Mouse (Mus musculus) gastrocnemius, adult 18-20 months (tissue): Measurements from ENCODE around the gene Slc37a1. TPM values are rescaled to one million over a fixed set of nuclear protein-coding genes. Genes with fewer than 3 reads are reported as not detected.

ENCODE experiments used
- DNase-seq: peaks from one replicate; pipeline ENCODE4 v3.0.0; 2021; ENCODE audit warnings: low spot score
- total RNA-seq, 2 experiments: library from RNA; stranded (reverse); gene quantifications; 2 replicates each; pipeline ENCODE4 v1.2.3; 2021

Gene Slc37a1
- total RNA-seq, 2 experiments from 2014 or later = 3.7 to 5.9 TPM

GRCm38 (mm10) chr17:31317521-31318272 lies 31.1 kb downstream of the Slc37a1 start:
- no peak for DNase-seq

DNA sequence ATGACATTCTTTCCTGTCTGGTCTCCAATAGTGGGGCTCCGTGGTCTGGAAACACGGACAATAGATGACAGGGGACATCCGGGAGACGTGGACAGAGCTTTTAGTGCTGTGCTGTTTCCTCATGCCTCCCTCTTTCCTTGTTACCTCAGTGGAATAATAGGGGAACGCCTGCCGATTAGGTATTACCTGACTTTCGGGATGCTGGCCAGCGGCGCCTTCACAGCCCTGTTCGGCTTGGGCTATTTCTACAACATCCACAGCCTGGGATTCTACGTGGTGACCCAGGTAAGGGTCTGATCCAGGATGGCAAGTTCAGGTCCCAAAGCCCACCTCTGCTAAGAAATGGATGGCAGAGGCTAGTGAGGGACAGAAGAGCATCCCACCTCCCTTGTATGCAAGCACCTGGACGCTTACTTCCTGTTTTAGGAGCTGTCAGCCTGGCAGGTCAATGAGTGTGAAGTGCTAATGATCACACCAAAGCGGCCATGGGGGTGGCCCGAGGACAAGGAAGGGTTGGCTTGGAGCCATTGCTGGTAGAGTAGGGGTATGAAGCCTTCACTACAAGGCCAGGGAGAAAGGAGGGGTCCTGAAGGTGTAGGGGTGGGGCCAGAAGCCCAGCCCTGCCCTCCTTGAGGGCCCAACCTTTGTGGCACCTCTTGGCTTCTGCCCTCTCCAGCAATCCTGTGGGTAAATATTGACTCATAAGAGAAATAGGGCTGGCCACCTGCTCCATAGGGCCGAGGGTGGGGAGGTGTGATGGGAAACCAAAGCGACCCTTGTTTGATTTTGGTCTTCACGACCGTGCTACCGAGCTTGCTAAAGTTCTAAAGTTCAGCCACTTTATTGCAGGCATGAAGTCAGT lies 32.5 kb downstream of the Slc37a1 start:
- DNase-seq = no peak

DNA sequence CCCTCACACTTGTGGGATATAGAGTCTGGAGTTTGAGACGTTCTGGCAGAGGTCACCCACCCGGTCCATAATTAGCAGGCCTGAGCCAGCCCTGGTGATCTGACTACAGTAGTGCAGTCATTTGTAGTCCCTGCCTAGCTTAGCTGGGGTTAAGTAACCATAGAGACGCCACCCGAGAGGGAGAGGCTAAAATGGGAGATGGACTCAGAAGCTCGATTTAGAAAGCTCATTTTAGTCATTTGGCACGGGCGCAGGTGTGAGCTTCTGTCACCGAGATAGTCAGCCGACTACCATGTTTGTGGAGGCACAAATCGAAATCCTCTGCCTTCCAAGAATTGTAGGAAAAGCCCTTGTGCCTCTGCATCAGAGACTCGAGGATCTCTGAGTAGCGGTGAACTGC lies 34.8 kb downstream of the Slc37a1 start:
- DNase-seq = peak; percentile 81

GRCm38 (mm10) chr17:31322446-31322845 lies 35.9 kb downstream of the Slc37a1 start:
- DNase-seq = no peak

DNA sequence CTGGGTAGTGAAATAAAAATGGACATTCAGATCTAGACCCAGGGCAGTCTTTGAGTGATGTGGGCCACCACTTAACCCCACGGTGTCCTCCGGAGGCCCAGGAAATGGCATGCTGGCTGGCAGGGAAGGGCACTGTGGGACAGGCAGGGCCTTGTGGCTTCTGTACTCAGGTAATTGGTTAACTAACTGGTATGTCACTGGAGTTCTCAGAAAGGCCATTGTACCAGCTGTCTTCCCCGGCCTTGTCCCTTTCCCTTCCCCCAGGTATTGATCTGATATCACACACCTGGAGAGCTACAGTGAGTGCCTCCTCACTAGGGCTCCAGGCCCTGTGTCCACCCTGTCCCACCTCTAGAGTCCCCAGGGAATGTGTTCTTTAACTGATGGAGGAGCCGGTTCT lies 36.8 kb downstream of the Slc37a1 start:
- DNase-seq = no peak

DNA sequence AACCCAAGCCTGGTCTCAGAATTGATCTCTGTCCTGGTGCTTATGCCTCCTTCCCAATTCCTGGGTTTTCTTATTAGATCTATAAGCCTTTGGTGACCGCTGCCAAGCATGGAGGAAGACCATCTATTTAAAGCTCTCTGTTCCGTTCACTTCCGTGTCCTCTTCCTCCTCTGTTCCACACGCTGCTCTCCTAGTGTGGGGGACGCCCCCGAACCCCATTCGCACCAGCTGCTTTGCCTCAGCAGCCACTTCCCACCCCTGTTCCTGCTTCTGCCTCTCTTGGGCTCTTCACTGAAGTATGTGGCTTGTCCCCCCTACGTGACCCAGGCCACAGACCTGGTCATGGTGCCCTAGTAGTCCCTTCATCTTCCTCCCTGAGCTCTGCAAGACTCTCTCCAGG lies 37.6 kb downstream of the Slc37a1 start:
- no peak for DNase-seq

DNA sequence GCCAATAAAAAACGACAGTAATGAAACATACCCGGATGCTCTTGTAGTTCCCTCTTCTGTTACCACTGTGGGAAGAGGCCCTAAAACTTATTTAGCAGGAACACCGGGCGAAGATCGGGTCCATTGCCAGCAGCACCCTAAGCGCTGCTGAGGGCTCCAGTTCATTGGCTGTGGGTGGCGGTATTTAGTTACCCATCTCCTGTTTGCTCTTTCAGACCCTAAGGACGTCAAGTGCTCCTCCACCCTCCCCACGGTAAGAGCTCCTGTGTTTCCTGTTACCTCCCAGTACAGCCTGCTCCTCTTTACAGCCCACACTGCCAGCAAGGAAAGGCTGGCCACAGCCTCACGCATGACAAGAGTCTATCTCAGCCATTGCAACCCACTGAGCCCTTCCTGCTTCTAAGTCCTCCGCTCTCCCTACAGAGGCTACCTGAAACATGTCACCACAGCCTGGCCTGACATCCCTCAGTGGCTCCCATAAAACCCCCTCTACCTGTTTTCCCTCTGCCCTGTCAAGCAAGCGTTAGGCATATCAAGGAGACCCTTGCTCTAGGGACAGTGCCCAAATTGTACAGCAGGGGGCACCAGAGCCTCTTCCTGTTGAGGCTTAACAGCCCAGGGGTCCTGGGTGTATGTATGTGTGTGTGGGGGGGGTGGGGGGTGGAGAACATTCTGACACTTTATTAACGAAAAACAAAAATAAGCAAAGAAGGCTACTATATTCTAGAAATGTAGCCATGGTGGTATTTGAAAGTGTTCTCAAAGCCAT lies 39.0 kb downstream of the Slc37a1 start:
- peak; percentile 64 for DNase-seq

DNA sequence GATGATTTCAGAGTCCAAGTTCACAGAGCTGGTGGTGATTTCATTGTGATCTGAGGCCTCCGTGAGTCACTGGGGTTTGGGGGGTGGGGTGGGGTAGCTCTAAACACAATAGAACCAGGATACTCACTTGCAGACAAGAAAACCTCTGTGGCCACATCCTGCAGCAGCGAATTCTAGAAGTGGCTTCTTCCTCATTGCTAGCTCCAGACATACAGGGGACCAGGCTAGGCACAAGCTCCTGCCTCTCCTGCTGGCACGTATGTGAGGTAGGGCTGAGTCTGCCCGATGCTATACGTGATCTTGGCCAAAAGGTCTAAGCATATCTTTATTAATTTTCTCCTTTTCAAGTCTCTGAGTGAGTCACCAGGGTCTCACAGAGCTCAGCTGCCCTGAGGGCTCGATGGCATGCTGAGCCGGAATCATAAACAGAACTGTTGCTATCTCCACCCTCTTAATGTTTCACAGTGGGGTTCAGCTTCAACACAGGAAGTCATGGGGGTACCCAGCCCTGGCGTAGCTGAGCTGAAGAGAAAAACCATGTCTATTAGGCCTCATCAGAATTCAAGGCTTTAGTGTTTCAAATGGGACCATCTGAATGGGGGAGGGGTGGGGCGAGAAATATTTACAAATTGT lies 39.7 kb downstream of the Slc37a1 start:
- no peak for DNase-seq

DNA sequence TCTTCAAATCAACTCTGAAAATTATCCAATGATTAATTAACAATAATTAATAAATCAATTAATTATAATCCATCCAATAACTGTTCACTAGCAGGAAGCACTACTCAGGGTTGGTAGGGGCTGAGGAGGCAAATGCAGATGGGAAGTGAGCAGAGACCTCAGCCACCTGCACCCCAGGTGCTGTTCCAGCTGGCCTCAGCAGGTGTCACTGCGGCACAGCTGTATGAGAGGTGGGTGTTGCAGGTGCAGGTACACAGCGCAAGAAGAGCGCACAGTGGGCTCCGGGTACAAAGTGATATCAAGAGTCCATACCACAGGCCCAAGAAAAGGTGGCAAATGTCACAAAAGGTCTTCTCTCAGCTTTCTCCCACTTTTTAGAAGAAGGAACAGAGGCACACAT lies 41.9 kb downstream of the Slc37a1 start:
- no peak for DNase-seq

GRCm38 (mm10) chr17:31330622-31331021 lies 44.0 kb downstream of the Slc37a1 start:
- peak; percentile 39 for DNase-seq

- DNase-seq = no peak
These were observed 44.7 kb downstream of the Slc37a1 start for GRCm38 (mm10) chr17:31331273-31331672.

- no peak for DNase-seq
These were observed 45.3 kb downstream of the Slc37a1 start for GRCm38 (mm10) chr17:31331920-31332319.

- no peak for DNase-seq
These were observed 45.7 kb downstream of the Slc37a1 start for GRCm38 (mm10) chr17:31332333-31332732.

GRCm38 (mm10) chr17:31334509-31335260 lies 48.1 kb downstream of the Slc37a1 start:
- DNase-seq = no peak

DNA sequence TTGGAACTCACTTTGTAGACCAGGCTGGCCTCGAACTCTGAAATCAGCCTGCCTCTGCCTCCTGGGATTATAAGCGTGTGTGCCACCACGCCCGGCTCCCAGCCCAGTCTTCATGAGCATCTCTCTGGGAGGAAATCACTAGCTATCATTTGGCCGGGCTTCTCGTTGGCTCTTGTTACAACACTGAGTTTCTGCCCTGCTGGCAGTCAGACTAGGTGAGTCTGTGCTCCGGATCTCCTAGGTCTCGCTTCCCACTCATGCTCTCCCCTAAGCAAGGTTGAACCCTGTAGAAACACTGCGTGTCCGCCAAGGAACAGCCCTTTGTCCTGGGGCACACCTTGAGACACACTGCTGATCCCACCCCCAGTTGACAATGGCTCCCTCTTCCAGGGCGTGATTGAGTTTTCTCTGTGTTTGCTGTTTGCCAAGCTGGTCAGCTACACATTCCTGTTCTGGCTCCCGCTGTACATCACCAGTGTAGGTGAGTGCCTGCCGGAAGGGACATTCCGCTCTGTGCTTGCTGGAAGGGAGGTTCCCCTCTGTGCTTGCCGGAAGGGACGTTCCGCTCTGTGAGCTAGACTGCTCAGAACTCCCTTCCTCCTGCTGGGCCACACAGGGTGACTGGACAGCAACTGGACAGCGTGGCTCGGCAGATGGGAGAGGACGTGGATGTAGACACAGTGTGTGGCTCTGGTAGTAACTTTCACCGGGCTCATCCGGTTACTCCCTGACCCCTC lies 48.9 kb downstream of the Slc37a1 start:
- no peak for DNase-seq

GRCm38 (mm10) chr17:31339769-31340168 lies 53.2 kb downstream of the Slc37a1 start:
- DNase-seq = no peak

- no peak for DNase-seq
These were observed 55.6 kb downstream of the Slc37a1 start for GRCm38 (mm10) chr17:31342191-31342590.

- peak; percentile 75 for DNase-seq
These were observed 57.7 kb downstream of the Slc37a1 start for GRCm38 (mm10) chr17:31344172-31344801.

- DNase-seq = no peak
These were observed 58.2 kb downstream of the Slc37a1 start for GRCm38 (mm10) chr17:31344816-31345215.
